Mouse (Mus musculus): ENCODE measurements around the gene Gm20388. TPM values are rescaled to one million over a fixed set of nuclear protein-coding genes. Genes with fewer than 3 reads are reported as not detected.

Gene Gm20388
- polyA plus RNA-seq, 1 experiment from 2014 or later: not detected

DNA sequence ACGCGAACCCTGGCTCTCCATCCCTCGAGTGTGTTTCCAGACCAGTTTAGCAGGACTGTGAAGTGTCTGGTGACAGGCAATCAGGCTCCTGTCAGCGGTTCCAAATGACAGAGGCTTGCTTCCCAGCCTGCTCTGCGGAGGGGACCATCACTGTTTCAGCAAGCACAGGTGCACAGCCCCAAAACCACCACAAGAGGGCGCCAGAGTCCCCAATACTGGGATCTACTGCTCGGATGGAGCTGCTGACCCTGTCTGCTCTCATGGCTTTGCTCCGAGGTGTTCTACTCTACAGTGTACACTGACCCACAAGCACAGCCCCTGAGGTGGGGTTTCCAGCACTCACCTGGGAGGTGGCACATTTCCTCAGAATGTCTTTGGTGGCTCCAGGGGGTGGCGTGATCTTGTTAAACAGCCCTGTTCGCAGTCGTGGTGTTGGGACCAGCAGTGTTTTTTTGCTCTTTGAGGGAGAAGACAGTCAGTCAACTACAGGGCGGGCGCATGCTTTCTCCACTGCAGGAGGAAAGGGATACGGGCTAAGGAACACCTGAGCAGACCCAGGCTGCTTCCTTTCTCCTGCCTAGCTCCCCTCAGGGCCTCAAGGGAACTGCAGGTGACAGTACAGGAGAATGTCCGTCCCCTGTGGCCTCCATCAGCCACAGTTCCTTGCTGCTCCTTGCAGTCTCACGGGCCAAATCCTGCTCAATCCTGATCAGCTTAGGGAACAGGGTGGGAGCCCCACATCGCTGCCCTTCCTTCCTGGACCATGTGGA is 1193.6 kb downstream of the Gm20388 start:
- TF ChIP-seq CTCF (IDR thresholded peaks at IDR 0.05; ENCODE audit: low read depth): peak; percentile 98
- WGBS: 48% methylated on average over 17 of the region's 17 CpGs
- Histone ChIP-seq H3K4me2 (replicated peaks; ENCODE audit: low read depth) (no peak overlapping the region), H3K36me3 (ENCODE audit: control insufficient read depth, insufficient read depth) (peaks cover 57% of the 10 kb centered on the region), H3K27me3 (replicated peaks; ENCODE audit: control insufficient read depth, insufficient read depth, low read length) (no peaks in the 10 kb centered on the region), H3K9ac (ENCODE audit: low read depth, low read length) (no peak overlapping the region), H3K4me3 (ENCODE audit: low read depth, low read length) (no peak overlapping the region), H3K27ac (ENCODE audit: low read depth, low read length) (no peak overlapping the region), H3K9me3 (ENCODE audit: control insufficient read depth) (no peaks in the 10 kb centered on the region), H3K4me1 (replicated peaks; ENCODE audit: control insufficient read depth, insufficient read depth, low read length) (0 out of 2 replicates have a peak, but pooled peaks cover 8% of the 10 kb centered on the region)
- no peak for ATAC-seq

DNA sequence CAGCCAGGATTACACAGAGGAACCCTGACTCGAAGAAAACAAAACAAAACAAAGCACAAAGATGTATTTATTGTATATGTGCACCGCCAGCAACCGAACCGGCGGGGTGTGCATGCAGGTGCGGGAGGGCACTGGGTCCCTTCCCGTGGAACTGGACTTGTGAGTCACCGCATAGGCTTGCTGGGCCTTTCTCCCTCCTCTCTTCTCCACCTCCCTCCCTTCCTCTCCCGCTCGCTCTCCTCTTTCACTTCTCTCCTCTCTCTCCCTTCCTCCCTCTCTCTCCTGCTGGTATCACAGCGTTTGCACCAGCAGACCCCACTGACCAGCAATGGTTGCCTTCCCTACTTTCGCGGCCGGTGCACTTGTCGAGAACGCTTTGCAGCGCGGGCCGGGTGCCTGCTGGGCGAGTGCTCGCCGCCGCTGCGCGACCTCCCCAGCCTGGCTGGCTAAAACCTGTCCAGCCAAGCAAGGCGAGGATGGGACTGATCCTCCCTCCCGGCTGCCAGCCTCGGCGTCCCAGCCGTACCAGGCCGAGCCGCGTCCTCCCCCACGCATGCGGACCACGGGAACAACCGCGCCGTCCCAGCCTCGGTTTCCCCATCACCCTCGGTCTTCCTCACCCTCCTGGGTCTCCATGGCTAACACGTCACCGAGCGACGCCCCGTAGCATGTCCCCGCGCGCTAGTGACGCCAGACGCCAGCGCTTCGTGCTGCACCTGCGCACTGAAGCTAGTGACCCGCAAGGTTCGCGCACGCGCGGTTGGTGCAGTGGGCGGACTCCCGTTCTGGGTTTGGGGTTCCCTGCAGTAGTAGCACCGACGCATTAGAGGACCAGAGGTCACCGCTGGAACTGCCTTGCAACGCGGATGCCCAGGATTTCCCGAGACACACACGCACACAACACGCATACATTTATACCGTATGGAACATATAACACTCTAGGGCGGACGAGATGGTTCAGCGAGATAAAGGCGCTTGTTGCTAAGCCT is 1197.3 kb downstream of the Gm20388 start, which contains the start of gene Mthfsd:
TSS of gene Mthfsd (minus strand) at position 725 of the 989 bp plus-strand sequence.
- Histone ChIP-seq H3K9ac (ENCODE audit: low read depth, low read length) (peak within 1 kb of the TSS; percentile 83), H3K27me3 (replicated peaks; ENCODE audit: control insufficient read depth, insufficient read depth, low read length) (peaks cover 4% of the 10 kb centered on the region; the same call in 1 of the 2 replicates), H3K4me2 (replicated peaks; ENCODE audit: low read depth) (peak within 1 kb of the TSS; percentile 91), H3K4me3 (ENCODE audit: low read depth, low read length) (peak within 1 kb of the TSS; percentile 91), H3K36me3 (ENCODE audit: control insufficient read depth, insufficient read depth) (peaks cover 22% of the 10 kb centered on the region), H3K4me1 (replicated peaks; ENCODE audit: control insufficient read depth, insufficient read depth, low read length) (0 out of 2 replicates have a peak, but pooled peaks cover 8% of the 10 kb centered on the region), H3K9me3 (ENCODE audit: control insufficient read depth) (no peaks in the 10 kb centered on the region), H3K27ac (ENCODE audit: low read depth, low read length) (peak within 1 kb of the TSS; percentile 79)
- under 1% methylated on average over 75 of the region's 75 CpGs for WGBS
- TF ChIP-seq CTCF (IDR thresholded peaks at IDR 0.05; ENCODE audit: low read depth): 0 out of 2 replicates have a peak, but pooled peaks have one; percentile 22
- peak; percentile 87 for ATAC-seq

DNA sequence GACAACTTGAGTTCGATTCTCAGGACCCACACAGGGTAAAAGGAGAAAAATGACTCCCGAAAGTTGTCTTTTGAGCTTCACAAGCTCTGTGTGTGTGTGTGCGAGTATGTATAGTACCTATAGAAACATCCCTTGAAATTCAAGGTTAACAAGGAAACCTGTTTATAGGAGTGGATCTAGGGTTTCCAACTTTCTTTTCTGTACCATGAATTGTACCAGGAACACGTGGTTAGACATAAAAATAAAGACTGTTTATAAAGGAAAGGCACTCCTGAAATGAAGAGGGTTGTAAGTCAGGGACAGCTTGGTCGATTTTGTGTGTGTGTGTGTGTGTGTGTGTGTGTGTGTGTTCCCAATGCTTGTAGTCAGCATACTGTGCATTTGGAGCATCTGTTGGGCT is 1198.0 kb downstream of the Gm20388 start:
- Histone ChIP-seq H3K9me3 (ENCODE audit: control insufficient read depth) (no peaks in the 10 kb centered on the region), H3K9ac (ENCODE audit: low read depth, low read length) (peak overlapping the region; percentile 38; the same call in 1 of the 2 replicates), H3K4me2 (replicated peaks; ENCODE audit: low read depth) (peak overlapping the region; percentile 91), H3K4me3 (ENCODE audit: low read depth, low read length) (peak overlapping the region; percentile 91), H3K27ac (ENCODE audit: low read depth, low read length) (no peak overlapping the region), H3K36me3 (ENCODE audit: control insufficient read depth, insufficient read depth) (peaks cover 15% of the 10 kb centered on the region), H3K4me1 (replicated peaks; ENCODE audit: control insufficient read depth, insufficient read depth, low read length) (0 out of 2 replicates have a peak, but pooled peaks cover 8% of the 10 kb centered on the region), H3K27me3 (replicated peaks; ENCODE audit: control insufficient read depth, insufficient read depth, low read length) (peaks cover 8% of the 10 kb centered on the region)
- 8% methylated on average over 5 of the region's 5 CpGs for WGBS
- TF ChIP-seq CTCF (IDR thresholded peaks at IDR 0.05; ENCODE audit: low read depth): no peak
- no peak for ATAC-seq

DNA sequence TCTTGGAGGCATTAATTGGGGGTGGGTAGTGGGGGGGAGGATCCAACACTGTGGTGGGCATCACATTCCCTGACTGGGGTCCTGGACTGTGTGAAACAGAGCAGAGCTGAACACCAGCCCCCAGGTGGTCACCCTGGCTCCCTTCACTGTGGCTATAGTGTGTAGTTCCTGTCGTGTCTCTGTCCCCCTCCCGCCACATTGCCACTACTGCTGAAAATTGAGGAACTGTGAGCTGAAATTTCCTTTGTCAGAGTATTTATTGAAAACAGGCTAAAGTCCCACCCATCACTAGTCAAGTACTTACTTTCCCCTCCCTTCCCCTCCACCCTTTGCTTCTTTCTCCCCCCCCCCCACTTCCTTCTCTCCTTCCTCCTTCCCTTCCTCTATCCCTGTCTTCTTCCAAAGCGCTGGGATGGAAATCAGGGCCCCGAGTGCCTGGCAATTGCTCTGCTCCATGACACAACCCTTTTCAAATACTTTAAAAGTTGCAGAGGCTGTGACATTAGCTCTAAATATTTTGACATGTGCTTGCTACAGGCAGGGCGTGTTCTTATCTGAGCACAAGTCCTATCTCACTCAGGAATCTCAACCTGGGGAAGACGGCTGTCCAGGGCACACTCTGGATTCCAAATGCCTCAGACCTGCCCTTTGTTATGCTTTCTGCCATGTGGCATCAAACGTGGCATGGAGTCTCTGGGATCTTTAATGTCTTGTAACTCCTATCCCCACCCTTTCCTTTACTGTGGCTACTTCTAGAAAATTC is 1200.7 kb downstream of the Gm20388 start:
- WGBS: 33% methylated on average over 7 of the region's 7 CpGs
- Histone ChIP-seq H3K27ac (ENCODE audit: low read depth, low read length) (no peak overlapping the region), H3K9me3 (ENCODE audit: control insufficient read depth) (no peaks in the 10 kb centered on the region), H3K4me2 (replicated peaks; ENCODE audit: low read depth) (no peak overlapping the region), H3K4me3 (ENCODE audit: low read depth, low read length) (no peak overlapping the region), H3K27me3 (replicated peaks; ENCODE audit: control insufficient read depth, insufficient read depth, low read length) (peaks cover 35% of the 10 kb centered on the region), H3K4me1 (replicated peaks; ENCODE audit: control insufficient read depth, insufficient read depth, low read length) (0 out of 2 replicates have a peak, but pooled peaks cover 8% of the 10 kb centered on the region), H3K36me3 (ENCODE audit: control insufficient read depth, insufficient read depth) (no peaks in the 10 kb centered on the region), H3K9ac (ENCODE audit: low read depth, low read length) (no peak overlapping the region)
- no peak for TF ChIP-seq CTCF (IDR thresholded peaks at IDR 0.05; ENCODE audit: low read depth)
- no peak for ATAC-seq

DNA sequence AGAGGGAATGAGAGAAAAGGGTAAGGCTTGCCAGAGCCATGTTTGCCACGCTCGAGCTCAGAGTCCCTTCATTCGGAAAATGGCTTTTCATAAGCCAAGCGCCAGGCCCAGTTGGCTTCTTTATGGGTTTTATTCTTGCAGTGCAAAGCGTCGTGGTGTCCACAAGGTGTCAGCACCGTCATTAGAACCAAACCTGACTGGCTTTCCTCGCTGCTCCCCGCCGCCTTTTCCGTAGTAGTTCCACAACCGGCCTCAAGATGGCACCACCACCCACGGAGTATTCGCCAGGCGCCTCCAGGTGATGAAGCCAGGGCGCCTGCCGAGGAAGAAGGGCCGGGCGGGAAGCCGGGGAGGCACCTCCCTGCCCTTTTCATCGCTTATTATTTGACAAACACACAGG is 1202.6 kb downstream of the Gm20388 start:
- 2% methylated on average over 21 of the region's 21 CpGs for WGBS
- H3K4me2 ChIP-seq (replicated peaks; ENCODE audit: low read depth): no peak overlapping the region
- H3K9me3 ChIP-seq (ENCODE audit: control insufficient read depth): no peaks in the 10 kb centered on the region
- no peaks in the 10 kb centered on the region for H3K36me3 ChIP-seq (ENCODE audit: control insufficient read depth, insufficient read depth)
- H3K4me3 ChIP-seq (ENCODE audit: low read depth, low read length): no peak overlapping the region
- TF ChIP-seq CTCF (IDR thresholded peaks at IDR 0.05; ENCODE audit: low read depth): peak; percentile 99
- peaks cover 54% of the 10 kb centered on the region for H3K27me3 ChIP-seq (replicated peaks; ENCODE audit: control insufficient read depth, insufficient read depth, low read length)
- H3K9ac ChIP-seq (ENCODE audit: low read depth, low read length): no peak overlapping the region
- H3K4me1 ChIP-seq (replicated peaks; ENCODE audit: control insufficient read depth, insufficient read depth, low read length): 0 out of 2 replicates have a peak, but pooled peaks cover 4% of the 10 kb centered on the region
- ATAC-seq: peak; percentile 50
- no peak overlapping the region for H3K27ac ChIP-seq (ENCODE audit: low read depth, low read length)
